Mouse (Mus musculus) neural tube, embryonic 11.5 days (tissue): Measurements from ENCODE around the gene Selplg. TPM values are rescaled to one million over a fixed set of nuclear protein-coding genes. Genes with fewer than 3 reads are reported as not detected.
"Not testable (repeated sequence)": the region's sequence is repeated elsewhere in the genome, so short reads cannot be mapped to it uniquely, and the experiment has no call there.

Experiments
- ATAC-seq: fragments of 200-750 bp; cut with Nextera tagmentation; 2 replicates; pipeline ENCODE4 v1.8.0; 2017; ENCODE audit warnings: moderate number of reproducible peaks, mild to moderate bottlenecking, moderate TSS enrichment, moderate library complexity; ENCODE audit not compliant: insufficient read depth, low FRiP score, low TSS enrichment
- DNase-seq: peaks from one replicate; pipeline ENCODE4 v3.0.0-alpha.2; 2015; ENCODE audit warnings: low spot score
- H3K27ac ChIP-seq: fragments of 300-500 bp; sonication (generic); 2 replicates; pipeline ENCODE4 v1.5.1; 2014; ENCODE audit warnings: low read depth, mild to moderate bottlenecking, low read length
- H3K27me3 ChIP-seq: fragments of 300-500 bp; sonication (generic); 2 replicates; pipeline ENCODE4 v1.6.1; 2014; ENCODE audit warnings: mild to moderate bottlenecking, low read length, mixed read lengths; ENCODE audit not compliant: control insufficient read depth, insufficient read depth
- H3K36me3 ChIP-seq: fragments of 300-500 bp; sonication (generic); 2 replicates; pipeline ENCODE4 v1.6.1; 2014; ENCODE audit warnings: mild to moderate bottlenecking, low read length, moderate library complexity, mixed read lengths; ENCODE audit not compliant: control insufficient read depth, insufficient read depth
- H3K4me1 ChIP-seq: fragments of 300-500 bp; sonication (generic); 2 replicates; pipeline ENCODE4 v1.6.1; 2014; ENCODE audit warnings: low read length, mixed read lengths; ENCODE audit not compliant: control insufficient read depth, insufficient read depth
- H3K4me2 ChIP-seq: fragments of 300-500 bp; sonication (generic); 2 replicates; pipeline ENCODE4 v1.6.1; 2014; ENCODE audit warnings: low read depth, mild to moderate bottlenecking, moderate library complexity
- H3K4me3 ChIP-seq: fragments of 300-500 bp; sonication (generic); 2 replicates; pipeline ENCODE4 v1.5.1; 2014; ENCODE audit warnings: low read depth, low read length
- H3K9ac ChIP-seq: fragments of 300-500 bp; sonication (generic); 2 replicates; pipeline ENCODE4 v1.6.1; 2014; ENCODE audit warnings: mild to moderate bottlenecking, low read length
- H3K9me3 ChIP-seq: fragments of 300-500 bp; sonication (generic); 2 replicates; pipeline ENCODE4 v1.6.1; 2016; ENCODE audit warnings: low read length; ENCODE audit not compliant: control insufficient read depth
- whole genome bisulfite sequencing: fragments of 180-500 bp; shearing (Covaris S2); extraction: QIAGEN DNeasy Blood & Tissue Kit; methylation state at CpG from one replicate; pipeline ENCODE4 v1.1.7; 2014; 5-methylcytosine and 5-hydroxymethylcytosine counted together
- polyA plus RNA-seq: library from polyadenylated mRNA; unstranded; fragments of >200 nt; fragmentation: Nextera tagmentation; extraction: Ambion mirVana; gene quantifications from 2 replicates; pipeline ENCODE4 v1.2.1, GENCODE M21; 2014

Selplg gene
- polyA plus RNA-seq, 1 experiment from 2014 or later, result 1.7 TPM

- not testable (repeated sequence) for H3K27me3 ChIP-seq, H3K9me3 ChIP-seq, H3K4me2 ChIP-seq, H3K36me3 ChIP-seq, H3K4me3 ChIP-seq, H3K4me1 ChIP-seq, H3K9ac ChIP-seq, ATAC-seq
- peak; percentile 58 for DNase-seq
- 0 out of 2 replicates have a peak overlapping the region, but pooled peaks have one; percentile 53 for H3K27ac ChIP-seq
- 23% methylated on average over 3 of the region's 3 CpGs for WGBS
Observed at GRCm38 (mm10) chr5:113784104-113784503, 48.3 kb downstream of the Selplg start.

- Histone ChIP-seq H3K4me3 (no peak overlapping the region), H3K4me2 (no peak overlapping the region), H3K4me1 (peaks cover 2% of the 10 kb centered on the region; the same call in 1 of the 2 replicates), H3K27ac (peak overlapping the region; percentile 53; the same call in 1 of the 2 replicates), H3K9ac (no peak overlapping the region), H3K36me3 (no peaks in the 10 kb centered on the region), H3K27me3 (no peaks in the 10 kb centered on the region), H3K9me3 (no peaks in the 10 kb centered on the region)
- DNase-seq (peak; percentile 30), ATAC-seq (no peak)
- 20% methylated on average over 12 of the region's 12 CpGs for WGBS
Observed at GRCm38 (mm10) chr5:113783581-113784001, 48.9 kb downstream of the Selplg start.

- Histone ChIP-seq H3K9me3 (no peaks in the 10 kb centered on the region), H3K27me3 (no peaks in the 10 kb centered on the region), H3K36me3 (no peaks in the 10 kb centered on the region), H3K4me1 (no peaks in the 10 kb centered on the region), H3K4me2 (no peak overlapping the region), H3K27ac (no peak overlapping the region), H3K4me3 (no peak overlapping the region), H3K9ac (no peak overlapping the region)
- WGBS, result 88% methylated on average over 7 of the region's 7 CpGs
- ATAC-seq, result no peak
- DNase-seq, result no peak
Observed at GRCm38 (mm10) chr5:113782624-113783023, 49.8 kb downstream of the Selplg start.

GRCm38 (mm10) chr5:113781875-113782274 lies 50.6 kb downstream of the Selplg start:
- H3K9me3 ChIP-seq, result no peaks in the 10 kb centered on the region
- WGBS, result 83% methylated on average over 7 of the region's 7 CpGs
- no peak for ATAC-seq
- H3K4me2 ChIP-seq, result no peak overlapping the region
- H3K9ac ChIP-seq, result no peak overlapping the region
- H3K4me1 ChIP-seq, result no peaks in the 10 kb centered on the region
- H3K36me3 ChIP-seq, result peaks cover 3% of the 10 kb centered on the region; the same call in 1 of the 2 replicates
- no peak overlapping the region for H3K27ac ChIP-seq
- no peaks in the 10 kb centered on the region for H3K27me3 ChIP-seq
- no peak overlapping the region for H3K4me3 ChIP-seq
- no peak for DNase-seq

- Histone ChIP-seq H3K4me1 (no peaks in the 10 kb centered on the region), H3K4me3 (no peak overlapping the region), H3K36me3 (peaks cover 5% of the 10 kb centered on the region; the same call in 1 of the 2 replicates), H3K27me3 (no peaks in the 10 kb centered on the region), H3K4me2 (no peak overlapping the region), H3K9ac (no peak overlapping the region), H3K9me3 (no peaks in the 10 kb centered on the region), H3K27ac (no peak overlapping the region)
- no peak for DNase-seq
- ATAC-seq, result no peak
- WGBS, result 83% methylated on average over 7 of the region's 7 CpGs
Observed at GRCm38 (mm10) chr5:113781254-113781653, 51.2 kb downstream of the Selplg start.

- DNase-seq (no peak), ATAC-seq (no peak)
- Histone ChIP-seq H3K9me3 (no peaks in the 10 kb centered on the region), H3K27me3 (no peaks in the 10 kb centered on the region), H3K36me3 (peaks cover 7% of the 10 kb centered on the region; the same call in 1 of the 2 replicates), H3K9ac (no peak overlapping the region), H3K4me3 (no peak overlapping the region), H3K27ac (no peak overlapping the region), H3K4me1 (no peaks in the 10 kb centered on the region), H3K4me2 (no peak overlapping the region)
- WGBS, result 93% methylated on average over 5 of the region's 5 CpGs
Observed at GRCm38 (mm10) chr5:113780763-113781162, 51.7 kb downstream of the Selplg start.

- no peaks in the 10 kb centered on the region for H3K4me1 ChIP-seq
- no peaks in the 10 kb centered on the region for H3K9me3 ChIP-seq
- H3K27ac ChIP-seq, result no peak overlapping the region
- no peak for ATAC-seq
- H3K4me3 ChIP-seq, result no peak overlapping the region
- peaks cover 7% of the 10 kb centered on the region; the same call in 1 of the 2 replicates for H3K36me3 ChIP-seq
- H3K27me3 ChIP-seq, result no peaks in the 10 kb centered on the region
- WGBS, result 94% methylated on average over 3 of the region's 3 CpGs
- no peak for DNase-seq
- H3K4me2 ChIP-seq, result no peak overlapping the region
- H3K9ac ChIP-seq, result no peak overlapping the region
Observed at GRCm38 (mm10) chr5:113780082-113780752, 52.2 kb downstream of the Selplg start.

GRCm38 (mm10) chr5:113779569-113779968 lies 52.9 kb downstream of the Selplg start:
- no peaks in the 10 kb centered on the region for H3K27me3 ChIP-seq
- DNase-seq (no peak), ATAC-seq (no peak)
- no peak overlapping the region for H3K4me3 ChIP-seq
- H3K9ac ChIP-seq, result no peak overlapping the region
- no peak overlapping the region for H3K27ac ChIP-seq
- no peak overlapping the region for H3K4me2 ChIP-seq
- WGBS, result 78% methylated on average over 5 of the region's 5 CpGs
- H3K4me1 ChIP-seq, result no peaks in the 10 kb centered on the region
- H3K36me3 ChIP-seq, result peaks cover 7% of the 10 kb centered on the region; the same call in 1 of the 2 replicates
- H3K9me3 ChIP-seq, result no peaks in the 10 kb centered on the region

- DNase-seq, H3K27ac ChIP-seq, H3K4me3 ChIP-seq, H3K9ac ChIP-seq, H3K4me1 ChIP-seq, H3K27me3 ChIP-seq, H3K36me3 ChIP-seq, ATAC-seq, H3K9me3 ChIP-seq, H3K4me2 ChIP-seq: not testable (repeated sequence)
- 90% methylated on average over 8 of the region's 8 CpGs for WGBS
Observed at GRCm38 (mm10) chr5:113777728-113778127, 54.7 kb downstream of the Selplg start.
